Mouse (Mus musculus) right cerebral cortex, postnatal 10 days (tissue): ENCODE measurements around the gene Slc25a5.
A peak's percentile ranks its signal among the peaks of the same experiment; 100 is the strongest.

Source experiments
- DNase-seq, 2 experiments: peaks; one replicate each; pipeline ENCODE4 v3.0.0; 2021; ENCODE audit warnings: low spot score in 2 of 2

Gene Slc25a5

GRCm38 (mm10) chrX:36803189-36803588, 7.7 kb downstream of the Slc25a5 start:
- DNase-seq: no peak

- no peak for DNase-seq
These were observed 8.7 kb downstream of the Slc25a5 start for GRCm38 (mm10) chrX:36804196-36804595.

- DNase-seq: no peak
These were observed 10.2 kb downstream of the Slc25a5 start for GRCm38 (mm10) chrX:36805466-36806235.

GRCm38 (mm10) chrX:36807360-36808317, 12.2 kb downstream of the Slc25a5 start:
- peak; percentile 89 to 90 for DNase-seq

- DNase-seq: no peak
These were observed 12.8 kb downstream of the Slc25a5 start for GRCm38 (mm10) chrX:36808318-36808683.

- peak in 1 of 2 experiments; percentile 38 for DNase-seq
These were observed 15.9 kb downstream of the Slc25a5 start for GRCm38 (mm10) chrX:36811377-36811776.

GRCm38 (mm10) chrX:36814161-36814836, 18.8 kb downstream of the Slc25a5 start:
- no peak for DNase-seq

- DNase-seq: no peak
These were observed 19.6 kb downstream of the Slc25a5 start for GRCm38 (mm10) chrX:36815022-36815421.

- DNase-seq: no peak
These were observed 20.0 kb downstream of the Slc25a5 start for GRCm38 (mm10) chrX:36815439-36815838.

- DNase-seq: no peak
These were observed 21.0 kb downstream of the Slc25a5 start for GRCm38 (mm10) chrX:36816368-36816899.

- DNase-seq: no peak
These were observed 21.5 kb downstream of the Slc25a5 start for GRCm38 (mm10) chrX:36816953-36817441.

GRCm38 (mm10) chrX:36819575-36819974, 24.1 kb downstream of the Slc25a5 start:
- no peak for DNase-seq

GRCm38 (mm10) chrX:36820201-36820600, 24.8 kb downstream of the Slc25a5 start:
- DNase-seq: peak in 1 of 2 experiments; percentile 40

- DNase-seq: no peak
These were observed 28.7 kb downstream of the Slc25a5 start for GRCm38 (mm10) chrX:36823932-36824711.

GRCm38 (mm10) chrX:36825032-36825431, 29.6 kb downstream of the Slc25a5 start:
- no peak for DNase-seq

GRCm38 (mm10) chrX:36826873-36827272, 31.4 kb downstream of the Slc25a5 start:
- DNase-seq: no peak

GRCm38 (mm10) chrX:36830271-36830670, 34.8 kb downstream of the Slc25a5 start:
- peak in 1 of 2 experiments; percentile 52 for DNase-seq

GRCm38 (mm10) chrX:36831632-36832031, 36.2 kb downstream of the Slc25a5 start:
- peak in 1 of 2 experiments; percentile 31 for DNase-seq

- peak; percentile 57 to 76 for DNase-seq
These were observed 38.1 kb downstream of the Slc25a5 start for GRCm38 (mm10) chrX:36833397-36834084.

- no peak for DNase-seq
These were observed 41.7 kb downstream of the Slc25a5 start for GRCm38 (mm10) chrX:36837069-36837676.
